Mouse (Mus musculus) limb, embryonic 11.5 days (tissue): ENCODE data around the gene Nfkbil1. TPM values are rescaled to one million over a fixed set of nuclear protein-coding genes. Genes with fewer than 3 reads are reported as not detected.
A peak's percentile ranks its signal among the peaks of the same experiment; 100 is the strongest.

Experiments
- ATAC-seq: fragments of 200-750 bp; cut with Nextera tagmentation; 2 replicates; pipeline ENCODE4 v1.8.0; 2017; ENCODE audit warnings: low read depth; ENCODE audit not compliant: insufficient number of reproducible peaks, low FRiP score, low TSS enrichment
- DNase-seq: peaks from one replicate; pipeline ENCODE4 v3.0.0-alpha.2; 2015; ENCODE audit warnings: low spot score
- H3K27ac ChIP-seq: fragments of 300-500 bp; sonication (generic); replicated peaks from 2 replicates; pipeline ENCODE4 v1.5.1; 2014; ENCODE audit warnings: low read depth, mild to moderate bottlenecking, low read length
- H3K27me3 ChIP-seq: fragments of 300-500 bp; sonication (generic); 2 replicates; pipeline ENCODE4 v1.6.1; 2014; ENCODE audit warnings: mild to moderate bottlenecking, low read length, mixed read lengths; ENCODE audit not compliant: control insufficient read depth, insufficient read depth
- H3K36me3 ChIP-seq: fragments of 300-500 bp; sonication (generic); 2 replicates; pipeline ENCODE4 v1.6.1; 2014; ENCODE audit warnings: mild to moderate bottlenecking, low read length, moderate library complexity, mixed read lengths; ENCODE audit not compliant: control insufficient read depth, insufficient read depth
- H3K4me1 ChIP-seq: fragments of 300-500 bp; sonication (generic); 2 replicates; pipeline ENCODE4 v1.6.1; 2014; ENCODE audit warnings: low read length, mixed read lengths; ENCODE audit not compliant: control insufficient read depth, insufficient read depth
- H3K4me2 ChIP-seq: fragments of 300-500 bp; sonication (generic); 2 replicates; pipeline ENCODE4 v1.6.1; 2014; ENCODE audit warnings: low read depth, mild to moderate bottlenecking, moderate library complexity; ENCODE audit not compliant: severe bottlenecking
- H3K4me3 ChIP-seq: fragments of 300-500 bp; sonication (generic); 2 replicates; pipeline ENCODE4 v1.5.1; 2014; ENCODE audit warnings: low read depth, low read length
- H3K9ac ChIP-seq: fragments of 300-500 bp; sonication (generic); 2 replicates; pipeline ENCODE4 v1.6.1; 2014; ENCODE audit warnings: mild to moderate bottlenecking, low read length
- H3K9me3 ChIP-seq: fragments of 300-500 bp; sonication (generic); 2 replicates; pipeline ENCODE4 v1.6.1; 2016; ENCODE audit warnings: low read length; ENCODE audit not compliant: control insufficient read depth
- WGBS: fragments of 180-500 bp; shearing (Covaris S2); extraction: QIAGEN DNeasy Blood & Tissue Kit; methylation state at CpG from one replicate; pipeline ENCODE4 v1.1.7; 2014; 5-methylcytosine and 5-hydroxymethylcytosine counted together
- polyA plus RNA-seq: library from polyadenylated mRNA; unstranded; fragments of >200 nt; fragmentation: Nextera tagmentation; extraction: Ambion mirVana; gene quantifications from 2 replicates; pipeline ENCODE4 v1.2.1, GENCODE M21; 2014

Nfkbil1 gene
- polyA plus RNA-seq, 1 experiment from 2014 or later: 4.0 TPM

- Histone ChIP-seq H3K9me3 (no peaks in the 10 kb centered on the region), H3K36me3 (no peaks in the 10 kb centered on the region), H3K9ac (no peak overlapping the region), H3K27me3 (peaks cover 2% of the 10 kb centered on the region), H3K27ac (no peak overlapping the region), H3K4me3 (no peak overlapping the region), H3K4me1 (peaks cover 2% of the 10 kb centered on the region), H3K4me2 (no peak overlapping the region)
- WGBS: 63% methylated on average over 1 of the region's 1 CpGs
- ATAC-seq: no peak
- DNase-seq: no peak
These were observed 46.4 kb downstream of the Nfkbil1 start for GRCm38 (mm10) chr17:35189186-35189585.

GRCm38 (mm10) chr17:35187959-35188610, 47.5 kb downstream of the Nfkbil1 start, which contains the start of gene Lst1:
Gene Lst1, minus strand, starts transcription at chr17:35188439.
- H3K4me2 ChIP-seq: no peak within 1 kb of the TSS
- DNase-seq (no peak), ATAC-seq (no peak)
- no peaks in the 10 kb centered on the region for H3K9me3 ChIP-seq
- no peak within 1 kb of the TSS for H3K4me3 ChIP-seq
- 70% methylated on average over 7 of the region's 7 CpGs for WGBS
- peaks cover 2% of the 10 kb centered on the region for H3K4me1 ChIP-seq
- H3K9ac ChIP-seq: no peak within 1 kb of the TSS
- H3K27ac ChIP-seq: no peak within 1 kb of the TSS
- no peaks in the 10 kb centered on the region for H3K27me3 ChIP-seq
- no peaks in the 10 kb centered on the region for H3K36me3 ChIP-seq

GRCm38 (mm10) chr17:35187345-35187744, 48.2 kb downstream of the Nfkbil1 start:
- no peaks in the 10 kb centered on the region for H3K36me3 ChIP-seq
- ATAC-seq (no peak), DNase-seq (no peak)
- WGBS: 71% methylated on average over 4 of the region's 4 CpGs
- no peak overlapping the region for H3K27ac ChIP-seq
- peaks cover 2% of the 10 kb centered on the region for H3K4me1 ChIP-seq
- H3K9me3 ChIP-seq: no peaks in the 10 kb centered on the region
- H3K4me3 ChIP-seq: no peak overlapping the region
- H3K4me2 ChIP-seq: no peak overlapping the region
- no peaks in the 10 kb centered on the region for H3K27me3 ChIP-seq
- no peak overlapping the region for H3K9ac ChIP-seq

GRCm38 (mm10) chr17:35186681-35187080, 48.9 kb downstream of the Nfkbil1 start:
- H3K9me3 ChIP-seq: no peaks in the 10 kb centered on the region
- H3K4me3 ChIP-seq: peak overlapping the region; percentile 33
- H3K27ac ChIP-seq: peak overlapping the region; percentile 65; the same call in 1 of the 2 replicates
- H3K4me2 ChIP-seq: peak overlapping the region; percentile 48
- peak; percentile 54; the same call in 1 of the 2 replicates for ATAC-seq
- H3K36me3 ChIP-seq: no peaks in the 10 kb centered on the region
- no peak overlapping the region for H3K9ac ChIP-seq
- DNase-seq: peak; percentile 74
- peaks cover 2% of the 10 kb centered on the region for H3K4me1 ChIP-seq
- WGBS: 1% methylated on average over 4 of the region's 4 CpGs
- H3K27me3 ChIP-seq: no peaks in the 10 kb centered on the region

- H3K9ac ChIP-seq: peak overlapping the region; percentile 22
- H3K36me3 ChIP-seq: no peaks in the 10 kb centered on the region
- H3K4me2 ChIP-seq: peak overlapping the region; percentile 48
- no peaks in the 10 kb centered on the region for H3K27me3 ChIP-seq
- ATAC-seq (peak; percentile 71; the same call in 1 of the 2 replicates), DNase-seq (peak; percentile 78)
- H3K27ac ChIP-seq: peak overlapping the region; percentile 65; the same call in 1 of the 2 replicates
- H3K4me1 ChIP-seq: peaks cover 2% of the 10 kb centered on the region
- H3K9me3 ChIP-seq: no peaks in the 10 kb centered on the region
- peak overlapping the region; percentile 33 for H3K4me3 ChIP-seq
- WGBS: 2% methylated on average over 18 of the region's 18 CpGs
These were observed 49.7 kb downstream of the Nfkbil1 start for GRCm38 (mm10) chr17:35185639-35186611.

GRCm38 (mm10) chr17:35180093-35180492, 55.5 kb downstream of the Nfkbil1 start:
- WGBS: 89% methylated on average over 5 of the region's 5 CpGs
- no peaks in the 10 kb centered on the region for H3K27me3 ChIP-seq
- H3K4me1 ChIP-seq: no peaks in the 10 kb centered on the region
- H3K9me3 ChIP-seq: no peaks in the 10 kb centered on the region
- DNase-seq: no peak
- H3K9ac ChIP-seq: no peak overlapping the region
- no peak overlapping the region for H3K4me2 ChIP-seq
- no peak for ATAC-seq
- no peaks in the 10 kb centered on the region for H3K36me3 ChIP-seq
- H3K27ac ChIP-seq: no peak overlapping the region
- no peak overlapping the region for H3K4me3 ChIP-seq

GRCm38 (mm10) chr17:35178528-35178927, 57.1 kb downstream of the Nfkbil1 start:
- ATAC-seq (peak; percentile 67; the same call in 1 of the 2 replicates), DNase-seq (peak; percentile 81)
- Histone ChIP-seq H3K9me3 (no peaks in the 10 kb centered on the region), H3K4me2 (no peak overlapping the region), H3K4me3 (no peak overlapping the region), H3K27ac (no peak overlapping the region), H3K27me3 (no peaks in the 10 kb centered on the region), H3K4me1 (no peaks in the 10 kb centered on the region), H3K36me3 (no peaks in the 10 kb centered on the region), H3K9ac (no peak overlapping the region)
- 17% methylated on average over 5 of the region's 5 CpGs for WGBS

GRCm38 (mm10) chr17:35175968-35176367, 59.6 kb downstream of the Nfkbil1 start, which contains the start of gene Aif1:
Gene Aif1, minus strand, starts transcription at chr17:35176068.
- Histone ChIP-seq H3K27ac (no peak within 1 kb of the TSS), H3K9ac (no peak within 1 kb of the TSS), H3K9me3 (no peaks in the 10 kb centered on the region), H3K4me2 (no peak within 1 kb of the TSS), H3K4me3 (no peak within 1 kb of the TSS), H3K27me3 (no peaks in the 10 kb centered on the region), H3K36me3 (no peaks in the 10 kb centered on the region), H3K4me1 (no peaks in the 10 kb centered on the region)
- WGBS: 63% methylated on average over 2 of the region's 2 CpGs
- DNase-seq (no peak), ATAC-seq (no peak)
